ENCODE assay signal across 15 mouse cellular contexts in the genomic region with DNA sequence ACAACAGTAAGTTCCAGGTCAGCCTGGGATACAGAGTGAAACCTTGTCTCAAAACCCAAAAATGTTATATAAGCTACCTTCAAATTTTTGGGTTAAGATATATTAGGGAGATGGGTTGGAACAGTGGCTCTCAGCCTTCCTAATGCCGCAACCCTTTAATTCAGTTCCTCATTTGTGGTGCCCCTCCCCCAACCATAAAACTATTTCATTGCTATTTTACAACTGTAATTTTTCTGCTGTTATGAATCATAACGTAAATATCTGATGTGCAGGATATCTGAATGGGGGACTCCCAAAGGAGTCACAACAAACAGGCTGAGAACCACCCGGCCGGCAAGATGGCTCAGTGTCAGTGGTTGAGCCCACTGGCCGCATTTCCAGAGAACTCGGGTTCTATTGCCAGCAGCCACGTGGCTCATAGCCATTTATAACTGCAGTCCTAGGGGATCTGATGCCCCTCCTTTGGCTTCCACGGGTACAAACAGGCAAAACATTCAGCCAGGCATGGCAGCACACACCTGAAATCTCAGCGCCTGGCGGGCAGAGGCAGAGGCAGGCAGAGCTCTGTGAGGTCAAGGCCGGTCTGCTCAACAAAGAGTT. TPM values are rescaled to one million over a fixed set of nuclear protein-coding genes. Genes with fewer than 3 reads are reported as not detected.
DNase-seq lines count a peak whose midpoint lies in the region; ATAC-seq and TF ChIP-seq lines count a peak whose summit lies in the region.
"Had no signal": no experiment of that assay in that cellular context is flagged by ENCODE, and none has a peak within 500 bp of the region (broad histone marks: within the 10 kb centered on the region; RNA-seq: fewer than 3 reads in every experiment).

No protein-coding gene starts in this region.

- H3K79me2 ChIP-seq in liver, adult 2 months (ENCODE audit: control insufficient read depth, insufficient read depth, low read length) = peaks cover 23% of the 10 kb centered on the region
- H3K79me2 ChIP-seq in myocyte (ENCODE audit: control insufficient read depth, insufficient read depth) = peaks cover 68% of the 10 kb centered on the region

- DNase-seq in gastrocnemius, adult 18-20 months (ENCODE audit: low spot score) = peak; percentile 21
- no peak for DNase-seq in gastrocnemius, postnatal 36 days
- DNase-seq in liver, adult 2 months (ENCODE audit: extremely low read depth, low read depth, low spot score) = peak; percentile 68
- DNase-seq in liver, embryonic 11.5 days (ENCODE audit: low spot score) = no peak
- no peak for DNase-seq in forebrain, embryonic 14.5 days (ENCODE audit: low spot score)
- DNase-seq in layer of hippocampus, postnatal 10 days (ENCODE audit: low spot score in 2 of 2) = no peak
- DNase-seq: kidney, adult 11 months; retina, postnatal 1 day; thymus, postnatal 4 days had no signal

- intact Hi-C loops in gastrocnemius, postnatal 36 days (cut with DNase I) = no loop called here

- H3K9me3 ChIP-seq in liver, embryonic 11.5 days (ENCODE audit: control insufficient read depth, low read length) = no peaks in the 10 kb centered on the region
- H3K9me3 ChIP-seq in forebrain, embryonic 14.5 days (replicated peaks; ENCODE audit: control insufficient read depth, low read length) = no peaks in the 10 kb centered on the region
- H3K9me3 ChIP-seq: forebrain, embryonic 13.5 days; lung, embryonic 15.5 days; midbrain, embryonic 13.5 days; neural tube, embryonic 12.5 days had no signal

- H3K4me3 ChIP-seq in liver, adult 2 months (ENCODE audit: insufficient read depth, low read depth, low read length) = no peak overlapping the region
- H3K4me3 ChIP-seq in liver, embryonic 11.5 days (ENCODE audit: low read depth, low read length) = no peak overlapping the region
- H3K4me3 ChIP-seq in bone marrow macrophage, adult 2 months (ENCODE audit: insufficient read depth, low read length) = peak overlapping the region; percentile 25; the same call in 1 of the 2 replicates
- H3K4me3 ChIP-seq in myocyte = no peak overlapping the region
- no peak overlapping the region for H3K4me3 ChIP-seq in forebrain, embryonic 14.5 days (ENCODE audit: low read depth, low read length)
- H3K4me3 ChIP-seq: forebrain, embryonic 13.5 days; lung, embryonic 15.5 days; midbrain, embryonic 13.5 days; neural tube, embryonic 12.5 days had no signal

- H3K9ac ChIP-seq in liver, adult 2 months (ENCODE audit: low read depth, low read length) = no peak overlapping the region
- no peak overlapping the region for H3K9ac ChIP-seq in liver, embryonic 11.5 days (ENCODE audit: low read depth, low read length)
- no peak overlapping the region for H3K9ac ChIP-seq in forebrain, embryonic 14.5 days (ENCODE audit: low read length)
- H3K9ac ChIP-seq: forebrain, embryonic 13.5 days; lung, embryonic 15.5 days; midbrain, embryonic 13.5 days; neural tube, embryonic 12.5 days had no signal

- WGBS in liver, adult 2 months = 52% methylated on average over 11 of the region's 11 CpGs
- 78% methylated on average over 11 of the region's 11 CpGs for WGBS in liver, embryonic 11.5 days
- WGBS in forebrain, embryonic 14.5 days = 88% methylated on average over 11 of the region's 11 CpGs

- ATAC-seq in liver, embryonic 11.5 days (replicated peaks; ENCODE audit: low FRiP score) = no peak
- no peak for ATAC-seq in forebrain, embryonic 14.5 days
- ATAC-seq: forebrain, embryonic 13.5 days; midbrain, embryonic 13.5 days had no signal

- peaks cover 40% of the 10 kb centered on the region for H3K4me1 ChIP-seq in liver, adult 2 months (ENCODE audit: control insufficient read depth, insufficient read depth, low read length)
- H3K4me1 ChIP-seq in liver, embryonic 11.5 days (replicated peaks; ENCODE audit: control insufficient read depth, insufficient read depth, low read length) = peaks cover 37% of the 10 kb centered on the region
- peaks cover 33% of the 10 kb centered on the region for H3K4me1 ChIP-seq in bone marrow macrophage, adult 2 months (ENCODE audit: control insufficient read depth, insufficient read depth, low read length)
- H3K4me1 ChIP-seq in forebrain, embryonic 14.5 days (ENCODE audit: control insufficient read depth, insufficient read depth, low read length) = no peaks in the 10 kb centered on the region
- H3K4me1 ChIP-seq: neural tube, embryonic 12.5 days had no signal

- H3ac ChIP-seq in myocyte (ENCODE audit: control insufficient read depth, insufficient read length) = no peak overlapping the region

- no peak overlapping the region for H3K4me2 ChIP-seq in liver, embryonic 11.5 days
- H3K4me2 ChIP-seq in myocyte (ENCODE audit: low read depth) = peak overlapping the region; percentile 64
- H3K4me2 ChIP-seq in forebrain, embryonic 14.5 days (ENCODE audit: low read length) = no peak overlapping the region
- H3K4me2 ChIP-seq: forebrain, embryonic 13.5 days; midbrain, embryonic 13.5 days; neural tube, embryonic 12.5 days had no signal

- no peaks in the 10 kb centered on the region for H3K36me3 ChIP-seq in liver, adult 2 months (ENCODE audit: control insufficient read depth, insufficient read depth, low read length)
- 0 out of 2 replicates have a peak, but pooled peaks cover 2% of the 10 kb centered on the region for H3K36me3 ChIP-seq in liver, embryonic 11.5 days (ENCODE audit: control insufficient read depth, insufficient read depth, low read length)
- H3K36me3 ChIP-seq in myocyte (ENCODE audit: control insufficient read depth, insufficient read depth) = no peaks in the 10 kb centered on the region
- H3K36me3 ChIP-seq in forebrain, embryonic 14.5 days (ENCODE audit: control insufficient read depth, insufficient read depth, low read length) = no peaks in the 10 kb centered on the region
- H3K36me3 ChIP-seq: lung, embryonic 15.5 days had no signal

- no peak for TF ChIP-seq POLR2A in liver, adult 2 months (IDR thresholded peaks at IDR 0.05; ENCODE audit: extremely low read depth, insufficient read depth, low read length)
- TF ChIP-seq POLR2A in bone marrow macrophage, adult 2 months (IDR thresholded peaks at IDR 0.05; ENCODE audit: borderline replicate concordance, low read depth, low read length) = no peak
- no peak for TF ChIP-seq POLR2A in myocyte (IDR thresholded peaks at IDR 0.05; ENCODE audit: insufficient read length, low read depth)

- no peaks in the 10 kb centered on the region for H3K27me3 ChIP-seq in liver, adult 2 months (ENCODE audit: control insufficient read depth, insufficient read depth, low read length)
- no peaks in the 10 kb centered on the region for H3K27me3 ChIP-seq in liver, embryonic 11.5 days (replicated peaks; ENCODE audit: control insufficient read depth, insufficient read depth, low read length)
- no peaks in the 10 kb centered on the region for H3K27me3 ChIP-seq in myocyte (ENCODE audit: control insufficient read depth, insufficient read depth, insufficient read length)
- no peaks in the 10 kb centered on the region for H3K27me3 ChIP-seq in forebrain, embryonic 14.5 days (replicated peaks; ENCODE audit: control insufficient read depth, insufficient read depth, low read length)
- H3K27me3 ChIP-seq: forebrain, embryonic 13.5 days; lung, embryonic 15.5 days; midbrain, embryonic 13.5 days; neural tube, embryonic 12.5 days had no signal

- H3K27ac ChIP-seq in liver, adult 2 months (replicated peaks; ENCODE audit: insufficient read depth, low read depth, low read length) = no peak overlapping the region
- no peak overlapping the region for H3K27ac ChIP-seq in liver, embryonic 11.5 days (ENCODE audit: low read depth, low read length)
- H3K27ac ChIP-seq in bone marrow macrophage, adult 2 months (ENCODE audit: insufficient read depth, low read depth, low read length) = peak overlapping the region; percentile 30; the same call in 1 of the 2 replicates
- no peak overlapping the region for H3K27ac ChIP-seq in forebrain, embryonic 14.5 days (ENCODE audit: low read depth, low read length)
- H3K27ac ChIP-seq: forebrain, embryonic 13.5 days; midbrain, embryonic 13.5 days; neural tube, embryonic 12.5 days had no signal

- TF ChIP-seq CTCF in liver, adult 2 months (IDR thresholded peaks at IDR 0.05; ENCODE audit: low read depth, low read length) = no peak
- TF ChIP-seq CTCF in bone marrow macrophage, adult 2 months (IDR thresholded peaks at IDR 0.05; ENCODE audit: low read depth, low read length) = no peak

RNA-seq across cellular contexts. Expression of gene Sprtn, which starts 24.9 kb away (rescaled TPM):
- total RNA-seq in gastrocnemius, adult 18-20 months (2021) = 1 to 10 TPM; 5.5 to 5.9 TPM
- total RNA-seq in gastrocnemius, postnatal 36 days (2021) = 1 to 10 TPM; 5.0 to 6.9 TPM
- total RNA-seq in liver, adult 2 months (2014; rRNA removed) = 5.4 and 6.3 TPM in 2 replicates
- 4.4 and 4.8 TPM in 2 replicates for polyA plus RNA-seq in liver, adult 2 months (2012; rRNA removed)
- polyA plus RNA-seq in liver, embryonic 11.5 days (2014; fragmentation: Nextera tagmentation; extraction: Ambion mirVana) = 11.5 and 13.2 TPM in 2 replicates
- polyA plus RNA-seq in bone marrow macrophage, adult 2 months (2012; ENCODE audit: insufficient read depth, insufficient read length, missing spikeins) = 14.1 and 14.5 TPM in 2 replicates
- polyA plus RNA-seq in myocyte (2012; fragmentation: generic; extraction: Trizol) = 13.3 TPM
- polyA plus RNA-seq in forebrain, embryonic 14.5 days (2014; fragmentation: Nextera tagmentation; extraction: Ambion mirVana) = 9.8 and 11.1 TPM in 2 replicates
- 10 to 100 TPM; 13.6 to 16.6 TPM for total RNA-seq in layer of hippocampus, postnatal 10 days (2021)

RNA-seq across cellular contexts. Expression of gene Exoc8, which starts 25.1 kb away (rescaled TPM):
- total RNA-seq in gastrocnemius, adult 18-20 months (2021) = 1 to 10 TPM; 6.9 to 7.4 TPM
- 1 to 10 TPM; 6.3 to 8.0 TPM for total RNA-seq in gastrocnemius, postnatal 36 days (2021)
- total RNA-seq in liver, adult 2 months (2014; rRNA removed) = 7.0 and 8.3 TPM in 2 replicates
- 4.3 and 4.7 TPM in 2 replicates for polyA plus RNA-seq in liver, adult 2 months (2012; rRNA removed)
- 9.1 and 9.7 TPM in 2 replicates for polyA plus RNA-seq in liver, embryonic 11.5 days (2014; fragmentation: Nextera tagmentation; extraction: Ambion mirVana)
- polyA plus RNA-seq in bone marrow macrophage, adult 2 months (2012; ENCODE audit: insufficient read depth, insufficient read length, missing spikeins) = 11.8 and 12.4 TPM in 2 replicates
- 8.8 TPM for polyA plus RNA-seq in myocyte (2012; fragmentation: generic; extraction: Trizol)
- 5.9 and 7.2 TPM in 2 replicates for polyA plus RNA-seq in forebrain, embryonic 14.5 days (2014; fragmentation: Nextera tagmentation; extraction: Ambion mirVana)
- 10 to 100 TPM; 37.5 to 37.9 TPM for total RNA-seq in layer of hippocampus, postnatal 10 days (2021)

RNA-seq across cellular contexts. Expression of gene Egln1, which starts 26.5 kb away (rescaled TPM):
- total RNA-seq in gastrocnemius, adult 18-20 months (2021) = 100 to 1,000 TPM; 155 to 180 TPM
- 100 to 1,000 TPM; 140 to 151 TPM for total RNA-seq in gastrocnemius, postnatal 36 days (2021)
- total RNA-seq in liver, adult 2 months (2014; rRNA removed) = 11.2 and 13.8 TPM in 2 replicates
- 12.1 and 17.0 TPM in 2 replicates for polyA plus RNA-seq in liver, adult 2 months (2012; rRNA removed)
- 8.4 and 10.0 TPM in 2 replicates for polyA plus RNA-seq in liver, embryonic 11.5 days (2014; fragmentation: Nextera tagmentation; extraction: Ambion mirVana)
- polyA plus RNA-seq in bone marrow macrophage, adult 2 months (2012; ENCODE audit: insufficient read depth, insufficient read length, missing spikeins) = 27.7 and 30.9 TPM in 2 replicates
- polyA plus RNA-seq in myocyte (2012; fragmentation: generic; extraction: Trizol) = 35.8 TPM
- polyA plus RNA-seq in forebrain, embryonic 14.5 days (2014; fragmentation: Nextera tagmentation; extraction: Ambion mirVana) = 24.4 and 25.7 TPM in 2 replicates
- 10 to 100 TPM; 59.7 to 63.2 TPM for total RNA-seq in layer of hippocampus, postnatal 10 days (2021)

RNA-seq across cellular contexts. Expression of gene 2810004N23Rik, which starts 59.7 kb away (rescaled TPM):
- total RNA-seq in gastrocnemius, adult 18-20 months (2021) = 10 to 100 TPM; 32.1 to 33.6 TPM
- total RNA-seq in gastrocnemius, postnatal 36 days (2021) = 10 to 100 TPM; 25.5 to 27.5 TPM
- 17.7 and 18.7 TPM in 2 replicates for total RNA-seq in liver, adult 2 months (2014; rRNA removed)
- polyA plus RNA-seq in liver, adult 2 months (2012; rRNA removed) = 11.5 and 13.1 TPM in 2 replicates
- polyA plus RNA-seq in liver, embryonic 11.5 days (2014; fragmentation: Nextera tagmentation; extraction: Ambion mirVana) = 65.7 and 71.5 TPM in 2 replicates
- polyA plus RNA-seq in bone marrow macrophage, adult 2 months (2012; ENCODE audit: insufficient read depth, insufficient read length, missing spikeins) = 12.8 and 16.6 TPM in 2 replicates
- 27.1 TPM for polyA plus RNA-seq in myocyte (2012; fragmentation: generic; extraction: Trizol)
- 25.0 and 29.1 TPM in 2 replicates for polyA plus RNA-seq in forebrain, embryonic 14.5 days (2014; fragmentation: Nextera tagmentation; extraction: Ambion mirVana)
- total RNA-seq in layer of hippocampus, postnatal 10 days (2021) = 10 to 100 TPM; 21.5 to 22.0 TPM

RNA-seq across cellular contexts. Expression of gene Gnpat, which starts 59.8 kb away (rescaled TPM):
- 100 to 1,000 TPM; 138 to 151 TPM for total RNA-seq in gastrocnemius, adult 18-20 months (2021)
- 100 to 1,000 TPM; 146 to 148 TPM for total RNA-seq in gastrocnemius, postnatal 36 days (2021)
- 25.0 and 30.1 TPM in 2 replicates for total RNA-seq in liver, adult 2 months (2014; rRNA removed)
- 27.5 and 28.7 TPM in 2 replicates for polyA plus RNA-seq in liver, adult 2 months (2012; rRNA removed)
- polyA plus RNA-seq in liver, embryonic 11.5 days (2014; fragmentation: Nextera tagmentation; extraction: Ambion mirVana) = 107 and 109 TPM in 2 replicates
- 33.4 and 34.6 TPM in 2 replicates for polyA plus RNA-seq in bone marrow macrophage, adult 2 months (2012; ENCODE audit: insufficient read depth, insufficient read length, missing spikeins)
- polyA plus RNA-seq in myocyte (2012; fragmentation: generic; extraction: Trizol) = 95.4 TPM
- 93.5 and 95.5 TPM in 2 replicates for polyA plus RNA-seq in forebrain, embryonic 14.5 days (2014; fragmentation: Nextera tagmentation; extraction: Ambion mirVana)
- total RNA-seq in layer of hippocampus, postnatal 10 days (2021) = 10 to 100 TPM; 57.8 to 62.8 TPM

Comparison
In these comparisons a context has a peak if more than half of its experiments do, and no peak if none do; other contexts are left out.
1. DNase-seq: peak in gastrocnemius, adult 18-20 months (single experiment) and liver, adult 2 months (single experiment); none in gastrocnemius, postnatal 36 days (0 of 2), liver, embryonic 11.5 days (single experiment), forebrain, embryonic 14.5 days (single experiment) and layer of hippocampus, postnatal 10 days (0 of 2).